Comparison of ENCODE assay signal across 10 mouse cellular contexts in the genomic region with DNA sequence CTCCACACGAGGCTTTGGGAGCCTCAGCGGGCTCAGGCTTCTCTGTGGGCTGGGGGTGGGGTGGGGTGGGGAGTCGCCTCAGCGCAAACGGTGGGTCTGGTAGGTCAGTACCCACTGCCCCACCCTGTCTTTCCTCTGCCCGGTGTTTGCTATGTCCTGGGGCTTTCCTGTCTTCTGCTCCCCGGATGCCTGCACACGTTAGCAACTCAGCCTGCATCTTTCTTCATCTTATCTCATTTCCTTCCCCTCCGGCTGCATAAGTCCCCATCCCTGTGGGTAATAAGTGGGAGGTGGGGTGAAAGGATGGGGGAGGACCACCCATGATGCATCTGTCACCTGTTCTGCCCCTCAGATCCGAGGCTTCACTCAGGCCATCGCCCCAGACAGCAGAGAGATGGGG. TPM values are rescaled to one million over a fixed set of nuclear protein-coding genes. Genes with fewer than 3 reads are reported as not detected.
DNase-seq lines count a peak whose midpoint lies in the region; ATAC-seq and TF ChIP-seq lines count a peak whose summit lies in the region.
"Had no signal": no experiment of that assay in that cellular context is flagged by ENCODE, and none has a peak within 500 bp of the region (broad histone marks: within the 10 kb centered on the region; RNA-seq: fewer than 3 reads in every experiment).

No protein-coding gene starts in this region.

- peaks cover 51% of the 10 kb centered on the region for H3K27me3 ChIP-seq in heart, embryonic 12.5 days (replicated peaks)
- H3K27me3 ChIP-seq in lung, postnatal 0 days (replicated peaks; ENCODE audit: insufficient read depth, low read length): no peaks in the 10 kb centered on the region
- H3K27me3 ChIP-seq in myocyte (ENCODE audit: control insufficient read depth, insufficient read depth, insufficient read length): no peaks in the 10 kb centered on the region

- peaks cover 9% of the 10 kb centered on the region for H3K79me2 ChIP-seq in myocyte (ENCODE audit: control insufficient read depth, insufficient read depth)

- 21% methylated on average over 11 of the region's 11 CpGs for WGBS in heart, embryonic 12.5 days
- WGBS in lung, postnatal 0 days: 29% methylated on average over 11 of the region's 11 CpGs

- no peak overlapping the region for H3K4me3 ChIP-seq in heart, embryonic 12.5 days
- H3K4me3 ChIP-seq in lung, postnatal 0 days (ENCODE audit: low read depth, low read length): no peak overlapping the region
- peak overlapping the region; percentile 13 for H3K4me3 ChIP-seq in myocyte

- DNase-seq in heart, adult 18-20 months: no peak
- no peak for DNase-seq in lung, postnatal 0 days (ENCODE audit: low spot score)
- no peak for DNase-seq in lung, postnatal 14 days
- peak; percentile 53 for DNase-seq in induced T-regulatory cell, adult 2 months (ENCODE audit: low read depth)
- DNase-seq in right cerebral cortex, adult 18-20 months: no peak
- DNase-seq in embryo, embryonic 10 days (ENCODE audit: low spot score): no peak
- DNase-seq: kidney, postnatal 14 days had no signal

- H3K9ac ChIP-seq in heart, embryonic 12.5 days: peak overlapping the region; percentile 24; the same call in 1 of the 2 replicates
- H3K9ac ChIP-seq in lung, postnatal 0 days (replicated peaks; ENCODE audit: low read depth): no peak overlapping the region
- H3K9ac ChIP-seq: liver, embryonic 14.5 days had no signal

- no peak for TF ChIP-seq EP300 in lung, postnatal 0 days (IDR thresholded peaks at IDR 0.05)

- H3K4me1 ChIP-seq in heart, embryonic 12.5 days (replicated peaks): peaks cover 52% of the 10 kb centered on the region
- peaks cover 4% of the 10 kb centered on the region for H3K4me1 ChIP-seq in lung, postnatal 0 days (ENCODE audit: insufficient read depth, low read depth, low read length)

- 0 out of 2 replicates have a peak, but pooled peaks cover 3% of the 10 kb centered on the region for H3K36me3 ChIP-seq in heart, embryonic 12.5 days
- no peaks in the 10 kb centered on the region for H3K36me3 ChIP-seq in lung, postnatal 0 days (ENCODE audit: insufficient read depth, low read length)
- no peaks in the 10 kb centered on the region for H3K36me3 ChIP-seq in myocyte (ENCODE audit: control insufficient read depth, insufficient read depth)

- no peak for TF ChIP-seq POLR2A in myocyte (IDR thresholded peaks at IDR 0.05; ENCODE audit: insufficient read length, low read depth)

- no peaks in the 10 kb centered on the region for H3K9me3 ChIP-seq in heart, embryonic 12.5 days (replicated peaks)
- H3K9me3 ChIP-seq in lung, postnatal 0 days (ENCODE audit: low read length): no peaks in the 10 kb centered on the region

- no peak for TF ChIP-seq CTCF in lung, postnatal 0 days (IDR thresholded peaks at IDR 0.05)

- H3ac ChIP-seq in myocyte (ENCODE audit: control insufficient read depth, insufficient read length): no peak overlapping the region

- no peak overlapping the region for H3K27ac ChIP-seq in heart, embryonic 12.5 days (ENCODE audit: poor library complexity, severe bottlenecking)
- H3K27ac ChIP-seq in lung, postnatal 0 days (ENCODE audit: low read length): no peak overlapping the region
- H3K27ac ChIP-seq: liver, embryonic 14.5 days had no signal

- ATAC-seq in heart, embryonic 12.5 days (ENCODE audit: insufficient number of reproducible peaks, low FRiP score): no peak
- ATAC-seq in lung, postnatal 0 days: no peak

- peak overlapping the region; percentile 7; the same call in 1 of the 2 replicates for H3K4me2 ChIP-seq in heart, embryonic 12.5 days
- H3K4me2 ChIP-seq in lung, postnatal 0 days (replicated peaks; ENCODE audit: low read depth, low read length): 0 out of 2 replicates have a peak overlapping the region, but pooled peaks have one; percentile 11
- H3K4me2 ChIP-seq in myocyte (ENCODE audit: low read depth): peak overlapping the region; percentile 74

TF ChIP-seq in myocyte, 11 proteins besides CTCF, POLR2A, EP300 and RAD21:
- no peak for TF ChIP-seq SRF (IDR thresholded peaks at IDR 0.05; ENCODE audit: control insufficient read depth, insufficient read length, low read depth)
- TF ChIP-seq MYOG (IDR thresholded peaks at IDR 0.05; ENCODE audit: control insufficient read depth in 1 of 3, insufficient read depth in 1 of 3, insufficient read length in 2 of 3, low read depth in 2 of 3): no peak
- TF ChIP-seq TCF12 (IDR thresholded peaks at IDR 0.05; ENCODE audit: insufficient read depth, poor library complexity, severe bottlenecking): no peak
- no peak for TF ChIP-seq E2F4 (IDR thresholded peaks at IDR 0.05; ENCODE audit: insufficient read depth)
- TF ChIP-seq POLR2AphosphoS2 (IDR thresholded peaks at IDR 0.05; ENCODE audit: insufficient read length, low read depth): no peak
- TF ChIP-seq REST (IDR thresholded peaks at IDR 0.05; ENCODE audit: insufficient read depth, insufficient read length): no peak
- TF ChIP-seq MAX (IDR thresholded peaks at IDR 0.05; ENCODE audit: low read depth): no peak
- no peak for TF ChIP-seq TCF3 (IDR thresholded peaks at IDR 0.05; ENCODE audit: insufficient read length, low read depth)
- TF ChIP-seq MYOD1 (IDR thresholded peaks at IDR 0.05; ENCODE audit: control insufficient read depth in 1 of 3, insufficient read length in 2 of 3, low read depth in 2 of 3): no peak

RNA-seq across cellular contexts. Expression of a gene that starts 2.1 kb away (rescaled TPM):
- polyA plus RNA-seq in heart, embryonic 12.5 days (2016; fragmentation: Nextera tagmentation; extraction: Ambion mirVana): 0.28 and 0.34 TPM in 2 replicates
- total RNA-seq in heart, adult 18-20 months (2021): 1 to 10 TPM; 1.5 TPM
- 2.0 and 2.4 TPM in 2 replicates for polyA plus RNA-seq in lung, postnatal 0 days (2015; fragmentation: Nextera tagmentation; extraction: Ambion mirVana)
- 2.6 TPM for polyA plus RNA-seq in myocyte (2012; fragmentation: generic; extraction: Trizol)

RNA-seq across cellular contexts. Expression of a gene that starts 15.5 kb away (rescaled TPM):
- polyA plus RNA-seq in heart, embryonic 12.5 days (2016; fragmentation: Nextera tagmentation; extraction: Ambion mirVana): 83.6 and 95.0 TPM in 2 replicates
- 100 to 1,000 TPM; 166 to 200 TPM for total RNA-seq in heart, adult 18-20 months (2021)
- 61.7 and 63.6 TPM in 2 replicates for polyA plus RNA-seq in lung, postnatal 0 days (2015; fragmentation: Nextera tagmentation; extraction: Ambion mirVana)
- polyA plus RNA-seq in myocyte (2012; fragmentation: generic; extraction: Trizol): 336 TPM

RNA-seq across cellular contexts. Expression of a gene that starts 16.8 kb away (rescaled TPM):
- 2.3 and 4.3 TPM in 2 replicates for polyA plus RNA-seq in heart, embryonic 12.5 days (2016; fragmentation: Nextera tagmentation; extraction: Ambion mirVana)
- under 1 TPM in 1 of 2 experiments, not detected in 1; 0.47 TPM for total RNA-seq in heart, adult 18-20 months (2021)
- 5.2 and 6.6 TPM in 2 replicates for polyA plus RNA-seq in lung, postnatal 0 days (2015; fragmentation: Nextera tagmentation; extraction: Ambion mirVana)
- polyA plus RNA-seq in myocyte (2012; fragmentation: generic; extraction: Trizol): 3.8 TPM

RNA-seq across cellular contexts. Expression of a gene that starts 33.2 kb away (rescaled TPM):
- polyA plus RNA-seq in heart, embryonic 12.5 days (2016; fragmentation: Nextera tagmentation; extraction: Ambion mirVana): 14.3 and 15.2 TPM in 2 replicates
- 1 to 10 TPM; 8.7 to 9.4 TPM for total RNA-seq in heart, adult 18-20 months (2021)
- 4.2 and 4.3 TPM in 2 replicates for polyA plus RNA-seq in lung, postnatal 0 days (2015; fragmentation: Nextera tagmentation; extraction: Ambion mirVana)
- polyA plus RNA-seq in myocyte (2012; fragmentation: generic; extraction: Trizol): 10.0 TPM

RNA-seq across cellular contexts. Expression of a gene that starts 36.1 kb away (rescaled TPM):
- 3.5 and 4.2 TPM in 2 replicates for polyA plus RNA-seq in heart, embryonic 12.5 days (2016; fragmentation: Nextera tagmentation; extraction: Ambion mirVana)
- total RNA-seq in heart, adult 18-20 months (2021): 1 to 10 TPM; 3.7 to 4.0 TPM
- polyA plus RNA-seq in lung, postnatal 0 days (2015; fragmentation: Nextera tagmentation; extraction: Ambion mirVana): 1.9 and 2.0 TPM in 2 replicates
- 44.4 TPM for polyA plus RNA-seq in myocyte (2012; fragmentation: generic; extraction: Trizol)

Comparison
In these comparisons a context has a peak if more than half of its experiments do, and no peak if none do; other contexts are left out.
1. H3K4me2 ChIP-seq: peak in every context shown above with its lines; median percentile 74 in myocyte; 11 in lung, postnatal 0 days; 7 in heart, embryonic 12.5 days.